Mouse (Mus musculus): ENCODE measurements at regions not wholly inside any gene's neighbourhood (a gene's known extent, or its start where the extent isn't known, plus 50 kb on each side); places are given as distances from the start of the nearest gene placed in this dataset.

DNA sequence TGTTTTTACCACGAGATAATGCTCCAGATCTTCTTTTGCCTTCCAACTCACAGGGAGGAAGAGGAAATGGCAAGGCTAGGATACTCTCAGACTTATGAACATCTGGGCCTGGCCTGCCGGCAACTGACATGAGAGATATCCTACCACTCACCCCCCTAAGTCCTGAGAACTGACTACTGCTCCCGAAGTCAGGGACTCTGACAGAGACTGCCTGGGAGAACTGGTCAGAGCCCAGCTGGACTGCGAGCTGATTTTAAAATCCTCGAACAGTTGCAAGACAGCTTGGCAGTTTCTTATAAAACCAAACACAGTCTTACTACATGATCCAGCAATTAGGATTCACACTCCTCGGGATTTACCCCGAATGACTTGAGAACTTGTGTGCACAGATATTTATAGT is 211.4 kb downstream of the Lyplal1 start:
- TF ChIP-seq CTCF (IDR thresholded peaks at IDR 0.05; ENCODE audit: control insufficient read depth, insufficient read depth, insufficient replicate concordance, low read depth, low read length) (no peak), POLR2A (IDR thresholded peaks at IDR 0.05; ENCODE audit: control insufficient read depth, low read depth, low read length) (no peak)

All from testis, adult 2 months (tissue).